Mouse (Mus musculus) stomach, postnatal 0 days (tissue): Measurements from ENCODE around the gene Tas1r1.

Experiments
- CTCF ChIP-seq: IDR thresholded peaks from 2 replicates; pipeline ENCODE4 v1.5.1; 2016; ENCODE audit warnings: antibody characterized with exemption, low read depth, mild to moderate bottlenecking, moderate library complexity
- EP300 ChIP-seq: optimal IDR thresholded peaks from 2 replicates; pipeline ENCODE3; 2016; ENCODE audit warnings: antibody characterized with exemption

GRCm38 (mm10) chr4:152087211-152088081 lies 49.1 kb upstream of the Tas1r1 start:
- TF ChIP-seq CTCF (no peak), EP300 (no peak)
